Mouse (Mus musculus): ENCODE data around the gene Acap2.

Acap2 gene

DNA sequence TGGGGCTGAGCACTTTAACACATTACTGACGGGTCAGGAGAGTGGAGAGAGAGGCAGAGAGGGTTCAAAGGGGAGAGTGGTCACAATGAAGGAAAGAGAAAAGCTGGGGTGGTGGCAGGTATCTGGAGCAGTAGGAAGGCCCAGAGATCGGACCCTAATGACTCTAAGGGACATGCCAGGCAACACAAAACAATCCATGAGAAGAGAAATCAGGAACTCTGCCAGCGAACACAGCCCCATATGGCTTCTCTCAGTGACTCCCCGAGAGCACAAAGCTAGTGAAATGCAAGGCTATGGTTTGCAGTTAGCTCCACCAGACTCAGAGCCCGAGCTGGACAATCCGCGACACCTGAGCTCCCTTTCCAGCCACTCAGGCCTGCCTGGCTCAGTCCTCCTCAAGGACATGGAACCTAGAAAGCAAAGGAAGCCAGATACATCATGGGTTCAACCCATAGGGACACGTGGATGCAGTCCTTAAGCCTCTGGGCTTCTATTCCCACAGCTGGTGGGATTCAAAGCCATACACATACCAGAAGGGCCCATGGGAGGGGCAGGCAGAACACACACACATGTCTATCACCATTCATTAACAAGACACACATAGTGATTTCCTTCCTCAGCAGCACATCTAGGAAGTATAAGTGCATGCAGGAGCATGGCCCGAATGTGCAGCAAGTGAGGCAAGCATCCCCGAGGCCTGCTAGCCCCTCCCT, 153.7 kb downstream of the Acap2 start:
- DNase-seq (ENCODE audit: low spot score in 2 of 2), result no peak

GRCm38 (mm10) chr16:31046217-31046659, 154.8 kb downstream of the Acap2 start:
- no peak for DNase-seq (ENCODE audit: low spot score in 2 of 2)

- DNase-seq (ENCODE audit: low spot score in 2 of 2), result no peak
These were observed 155.8 kb downstream of the Acap2 start for GRCm38 (mm10) chr16:31045211-31045610.

DNA sequence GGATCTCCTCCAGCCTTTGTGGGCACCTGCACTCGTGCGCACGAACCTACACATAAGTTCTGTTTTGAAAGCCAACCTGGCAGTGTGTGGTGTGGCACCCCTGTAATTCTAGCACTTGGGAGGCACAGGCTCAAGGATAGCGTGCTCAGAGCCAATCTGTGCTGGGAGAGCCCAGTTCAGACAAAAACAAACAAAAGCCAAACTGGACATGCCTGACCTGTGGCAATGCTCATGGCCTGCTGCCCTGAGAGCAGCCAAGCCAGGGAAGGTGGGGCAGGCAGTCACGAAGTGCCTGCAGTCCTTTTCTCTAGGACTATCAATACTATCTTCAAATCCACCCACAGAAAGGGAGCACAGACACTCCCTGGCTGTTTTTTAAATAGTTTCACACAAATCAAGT, 157.9 kb downstream of the Acap2 start:
- no peak for DNase-seq (ENCODE audit: low spot score in 2 of 2)
